Mouse (Mus musculus): ENCODE data around the gene Cd300a.

DNA sequence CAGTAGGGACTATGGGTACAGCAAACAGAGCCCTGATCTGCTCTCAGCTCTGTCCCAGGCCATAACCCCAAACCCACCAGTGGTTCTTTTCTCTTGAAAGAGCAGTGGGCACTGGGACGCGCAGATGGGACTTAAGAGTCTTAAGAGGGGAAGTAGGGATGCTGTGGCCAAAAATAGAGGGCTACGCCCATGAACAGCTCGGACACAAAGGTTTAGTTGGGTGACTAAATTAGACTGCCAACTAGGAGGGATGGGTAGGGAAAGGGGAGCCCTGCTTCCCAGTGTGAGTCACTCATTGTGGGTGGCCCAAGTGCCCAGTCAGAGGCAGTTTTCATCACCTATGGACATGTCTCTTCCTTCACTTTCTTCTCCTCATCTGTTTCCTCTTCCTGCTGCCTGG, 13.4 kb downstream of the Cd300a start:
- TF ChIP-seq CTCF (IDR thresholded peaks at IDR 0.05; ENCODE audit: low read depth) (no peak), EP300 (IDR thresholded peaks at IDR 0.05; ENCODE audit: low read depth) (no peak)
